Mouse (Mus musculus) heart, postnatal 14 days (tissue): ENCODE data around the gene Med29. TPM values are rescaled to one million over a fixed set of nuclear protein-coding genes. Genes with fewer than 3 reads are reported as not detected.

Experiments used
- total RNA-seq, 2 experiments: library from RNA; stranded (reverse); gene quantifications; 2 replicates each; pipeline ENCODE4 v1.2.3; 2021

Gene Med29
- total RNA-seq, 2 experiments from 2014 or later = 18.4 to 19.9 TPM

Other genes with a start within 250 kb of the Med29 start
- 10 to 100 TPM; 31.2 to 37.7 TPM for gene Fbl, start 223.0 kb downstream of the Med29 start, total RNA-seq
- 10 to 100 TPM; 37.4 to 40.8 TPM for gene Dyrk1b, start 213.2 kb downstream of the Med29 start, total RNA-seq
- gene Eid2, start 124.8 kb downstream of the Med29 start, total RNA-seq = 10 to 100 TPM; 10.7 to 11.9 TPM
- gene Eid2b, start 115.0 kb downstream of the Med29 start, total RNA-seq = 1 to 10 TPM; 8.0 to 9.4 TPM
- gene Selenov, start 101.5 kb downstream of the Med29 start, total RNA-seq = not detected
- gene Dll3, start 90.5 kb downstream of the Med29 start, total RNA-seq = not detected
- 10 to 100 TPM; 47.9 to 57.3 TPM for gene Timm50, start 80.6 kb downstream of the Med29 start, total RNA-seq
- 10 to 100 TPM; 55.6 to 58.4 TPM for gene Supt5, start 54.0 kb downstream of the Med29 start, total RNA-seq
- 100 to 1,000 TPM; 540 to 612 TPM for gene Rps16, start 42.1 kb downstream of the Med29 start, total RNA-seq
- gene Plekhg2, start 20.1 kb downstream of the Med29 start, total RNA-seq = 10 to 100 TPM; 32.1 to 32.5 TPM
- 10 to 100 TPM; 25.7 to 27.6 TPM for gene Zfp36, start 12.5 kb downstream of the Med29 start, total RNA-seq
- 10 to 100 TPM; 46.2 to 47.7 TPM for gene Paf1, start 243 bp upstream of the Med29 start, total RNA-seq
- gene Gmfg, start 44.7 kb upstream of the Med29 start, total RNA-seq = 10 to 100 TPM in 1 of 2 experiments, 1 to 10 TPM in 1; 8.1 to 18.8 TPM
- 1 to 10 TPM in 1 of 2 experiments, under 1 TPM in 1; 0.69 to 1.1 TPM for gene Lrfn1, start 59.3 kb upstream of the Med29 start, total RNA-seq
- gene Ifnl2, start 117.7 kb upstream of the Med29 start, total RNA-seq = not detected
- gene Ifnl3, start 130.1 kb upstream of the Med29 start, total RNA-seq = not detected
- gene Sycn, start 148.2 kb upstream of the Med29 start, total RNA-seq = not detected
- gene Nccrp1, start 154.5 kb upstream of the Med29 start, total RNA-seq = not detected
- 10 to 100 TPM; 32.1 to 32.4 TPM for gene Samd4b, start 205.4 kb upstream of the Med29 start, total RNA-seq
- 1 to 10 TPM; 8.5 to 9.9 TPM for gene Pak4, start 205.5 kb upstream of the Med29 start, total RNA-seq
- gene Acp7, start 238.6 kb upstream of the Med29 start, total RNA-seq = not detected